Mouse (Mus musculus) kidney, adult 2 months (tissue): ENCODE data around the gene Arhgef28.

ENCODE experiments used
- CTCF ChIP-seq: fragments of 200-500 bp; conservative IDR thresholded peaks from 2 replicates; pipeline ENCODE4 v1.5.1; 2011; ENCODE audit warnings: low read depth, mild to moderate bottlenecking, control low read depth, low read length, moderate library complexity, mixed read lengths; ENCODE audit not compliant: insufficient read depth, insufficient read length
- POLR2A ChIP-seq: fragments of 200-500 bp; IDR thresholded peaks from one replicate; pipeline ENCODE4 v1.6.1; 2011; ENCODE audit warnings: low read depth, low read length, control low read depth

GRCm38 (mm10) chr13:98093483-98093882, 112.8 kb downstream of the Arhgef28 start:
- TF ChIP-seq POLR2A (no peak), CTCF (no peak)
